Mouse (Mus musculus): Measurements from ENCODE around the gene Shh. TPM values are rescaled to one million over a fixed set of nuclear protein-coding genes. Genes with fewer than 3 reads are reported as not detected.

Shh gene
- total and polyA plus RNA-seq, 3 experiments: not detected

DNA sequence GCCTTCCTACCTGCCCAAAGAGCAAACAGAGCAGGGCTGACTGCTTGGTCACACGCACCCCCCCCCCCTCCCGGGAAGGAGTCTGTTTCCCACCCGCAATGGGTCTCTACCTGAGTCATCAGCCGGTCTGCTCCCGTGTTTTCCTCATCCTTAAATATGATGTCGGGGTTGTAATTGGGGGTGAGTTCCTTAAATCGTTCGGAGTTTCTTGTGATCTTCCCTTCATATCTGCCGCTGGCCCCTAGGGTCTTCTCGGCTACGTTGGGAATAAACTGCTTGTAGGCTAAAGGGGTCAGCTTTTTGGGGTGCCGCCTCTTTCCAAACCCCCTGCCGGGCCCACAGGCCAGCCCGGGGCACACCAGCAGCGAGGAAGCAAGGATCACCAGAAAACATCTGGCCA is 705 bp downstream of the Shh start:
- Histone ChIP-seq H3K9me3 (replicated peaks; ENCODE audit: low read length) (peaks cover 4% of the 10 kb centered on the region), H3K4me1 (ENCODE audit: control insufficient read depth in 1 of 2, insufficient read depth in 2 of 2) (no peaks in the 10 kb centered on the region), H3K4me3 (replicated peaks in 1 of 3; ENCODE audit: low read depth in 2 of 3, low read length in 2 of 3, poor library complexity in 1 of 3) (no peak overlapping the region), H3K4me2 (ENCODE audit: insufficient read depth, low read depth, poor library complexity, severe bottlenecking) (no peak overlapping the region), H3K27me3 (replicated peaks) (peaks cover 14% of the 10 kb centered on the region), H3K36me3 (replicated peaks in 1 of 2; ENCODE audit: control insufficient read depth in 1 of 2, insufficient read depth in 1 of 2, low read length in 1 of 2) (no peaks in the 10 kb centered on the region), H3K27ac (ENCODE audit: insufficient read depth, low read depth) (no peak overlapping the region), H3K79me2 (replicated peaks; ENCODE audit: control insufficient read depth, extremely low read depth, insufficient read depth, poor library complexity, severe bottlenecking) (no peaks in the 10 kb centered on the region), H3K9ac (ENCODE audit: insufficient read depth, low read depth) (no peak overlapping the region)
- DNase-seq (ENCODE audit: extremely low read depth): no peak
- dilution Hi-C loops (cut with MboI; ENCODE audit: extremely low pct_ligation_motif_present, extremely low pct_unique_long_range_greater_than_20kb, low sequenced_read_pairs): no loop called here
- in situ Hi-C loops (cut with MboI; ENCODE audit: low pct_ligation_motif_present, low pct_unique_long_range_greater_than_20kb, low sequenced_read_pairs): loop anchor here (25.0 kb wide), 2 partner anchors 571 to 821 kb away; no protein-coding TSS in a partner anchor
- TF ChIP-seq RAD21 (IDR thresholded peaks at IDR 0.05; ENCODE audit: low read depth, low read length) (no peak), ELF1 (IDR thresholded peaks at IDR 0.05; ENCODE audit: low read depth, low read length) (no peak), E2F4 (IDR thresholded peaks at IDR 0.05; ENCODE audit: insufficient replicate concordance, low read depth, low read length) (no peak), SIN3A (IDR thresholded peaks at IDR 0.05; ENCODE audit: low read length) (no peak), POLR2A (IDR thresholded peaks at IDR 0.05; ENCODE audit: low read depth, low read length) (no peak), IRF4 (IDR thresholded peaks at IDR 0.05; ENCODE audit: low read depth, low read length) (no peak), JUN (IDR thresholded peaks at IDR 0.05; ENCODE audit: insufficient read depth, low read depth, low read length) (no peak), ZKSCAN1 (IDR thresholded peaks at IDR 0.05; ENCODE audit: borderline replicate concordance, low read depth, low read length) (no peak), NRF1 (IDR thresholded peaks at IDR 0.05; ENCODE audit: low read depth, low read length) (no peak), USF1 (IDR thresholded peaks at IDR 0.05; ENCODE audit: low read depth, low read length) (no peak), USF2 (conservative IDR thresholded peaks at IDR 0.05; ENCODE audit: low read depth, low read length) (no peak), BHLHE40 (IDR thresholded peaks at IDR 0.05; ENCODE audit: low read depth, low read length) (no peak), ZMIZ1 (IDR thresholded peaks at IDR 0.05; ENCODE audit: low read depth, low read length) (no peak), CTCF (conservative IDR thresholded peaks at IDR 0.05 in 1 of 2, IDR thresholded peaks at IDR 0.05 in 1 of 2; ENCODE audit: low read depth in 2 of 2, low read length in 2 of 2) (no peak), UBTF (IDR thresholded peaks at IDR 0.05; ENCODE audit: low read depth, low read length) (no peak), JUND (conservative IDR thresholded peaks at IDR 0.05; ENCODE audit: low read depth, low read length) (no peak)

DNA sequence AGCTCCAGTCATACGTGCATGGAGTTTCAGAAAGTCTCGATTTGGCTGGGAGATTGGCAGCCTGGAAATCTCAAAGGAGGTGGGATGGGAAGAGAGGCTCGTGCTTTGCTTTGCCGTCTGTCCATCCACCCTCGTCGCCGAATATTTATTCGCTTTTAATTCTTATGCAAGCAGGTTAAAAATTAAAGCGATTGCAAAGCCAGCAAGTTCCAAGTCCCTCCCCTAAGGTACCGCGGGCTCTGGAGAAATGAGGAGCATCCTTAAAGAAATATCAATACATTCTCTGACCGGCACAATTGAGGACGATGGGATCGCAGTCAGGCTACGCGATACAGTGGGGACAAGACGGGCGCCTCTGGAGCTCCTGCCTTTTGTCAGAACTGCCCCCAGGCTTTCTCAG is 1.5 kb downstream of the Shh start:
- no peaks in the 10 kb centered on the region for H3K79me2 ChIP-seq (replicated peaks; ENCODE audit: control insufficient read depth, extremely low read depth, insufficient read depth, poor library complexity, severe bottlenecking)
- H3K27me3 ChIP-seq (replicated peaks): peaks cover 12% of the 10 kb centered on the region
- dilution Hi-C loops (cut with MboI; ENCODE audit: extremely low pct_ligation_motif_present, extremely low pct_unique_long_range_greater_than_20kb, low sequenced_read_pairs) (no loop called here), in situ Hi-C loops (cut with MboI; ENCODE audit: low pct_ligation_motif_present, low pct_unique_long_range_greater_than_20kb, low sequenced_read_pairs) (loop anchor here (25.0 kb wide), 2 partner anchors 572 to 822 kb away; no protein-coding TSS in a partner anchor)
- no peaks in the 10 kb centered on the region for H3K36me3 ChIP-seq (replicated peaks in 1 of 2; ENCODE audit: control insufficient read depth in 1 of 2, insufficient read depth in 1 of 2, low read length in 1 of 2)
- TF ChIP-seq ZMIZ1 (IDR thresholded peaks at IDR 0.05; ENCODE audit: low read depth, low read length) (no peak), HCFC1 (IDR thresholded peaks at IDR 0.05; ENCODE audit: low read depth, low read length) (no peak), BHLHE40 (IDR thresholded peaks at IDR 0.05; ENCODE audit: low read depth, low read length) (no peak), JUND (conservative IDR thresholded peaks at IDR 0.05; ENCODE audit: low read depth, low read length) (no peak), MAX (IDR thresholded peaks at IDR 0.05; ENCODE audit: low read length) (no peak)
- H3K4me2 ChIP-seq (ENCODE audit: insufficient read depth, low read depth, poor library complexity, severe bottlenecking): no peak overlapping the region
- DNase-seq (ENCODE audit: extremely low read depth): no peak
- H3K9me3 ChIP-seq (replicated peaks; ENCODE audit: low read length): peaks cover 4% of the 10 kb centered on the region
- no peak overlapping the region for H3K4me3 ChIP-seq (replicated peaks in 1 of 3; ENCODE audit: low read depth in 2 of 3, low read length in 2 of 3, poor library complexity in 1 of 3)
- no peak overlapping the region for H3K27ac ChIP-seq (ENCODE audit: insufficient read depth, low read depth)
- H3K4me1 ChIP-seq (ENCODE audit: control insufficient read depth in 1 of 2, insufficient read depth in 2 of 2): no peaks in the 10 kb centered on the region
- no peak overlapping the region for H3K9ac ChIP-seq (ENCODE audit: insufficient read depth, low read depth)

All from CH12.LX (cell line).